Mouse (Mus musculus): ENCODE measurements around the gene St3gal3.

Gene St3gal3

DNA sequence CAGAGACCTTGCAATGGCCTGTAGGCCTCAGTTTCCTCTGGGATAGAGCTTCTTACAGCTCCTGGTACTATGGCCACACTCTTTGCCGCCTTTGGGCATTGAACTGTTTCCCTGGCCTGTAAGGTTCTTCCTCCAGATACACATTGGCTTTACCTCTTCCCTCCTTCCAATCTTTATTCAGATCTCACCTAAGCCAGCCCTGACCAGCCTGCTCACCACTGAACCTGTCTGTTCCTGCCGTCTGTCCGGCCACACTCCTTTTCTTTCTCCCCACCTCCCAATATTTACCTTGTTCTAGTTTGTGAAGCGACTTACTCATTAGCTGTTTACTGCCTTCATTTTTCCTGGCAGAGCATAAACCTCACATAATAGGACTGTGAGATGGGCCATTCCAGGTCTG is 155.5 kb downstream of the St3gal3 start:
- DNase-seq: no peak

DNA sequence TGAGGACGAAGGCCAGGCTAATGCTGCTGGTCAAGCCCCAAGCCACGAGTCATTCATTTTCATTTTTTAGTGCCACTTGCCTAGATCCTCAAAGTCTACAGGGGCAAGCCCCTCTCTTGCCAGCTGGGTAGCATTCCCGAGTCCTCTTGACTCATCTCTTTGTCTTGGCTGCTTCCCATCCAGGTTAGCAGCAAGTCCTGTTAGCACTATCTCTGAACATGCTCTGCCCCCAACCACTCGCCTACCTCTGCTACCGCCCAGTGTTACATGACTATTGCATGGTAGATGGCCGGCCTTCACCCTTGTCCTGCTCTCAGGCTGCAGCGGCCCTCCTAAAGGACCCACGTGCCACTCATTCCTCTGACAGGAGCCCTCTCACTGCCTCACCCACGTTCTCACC is 156.4 kb downstream of the St3gal3 start:
- no peak for DNase-seq

DNA sequence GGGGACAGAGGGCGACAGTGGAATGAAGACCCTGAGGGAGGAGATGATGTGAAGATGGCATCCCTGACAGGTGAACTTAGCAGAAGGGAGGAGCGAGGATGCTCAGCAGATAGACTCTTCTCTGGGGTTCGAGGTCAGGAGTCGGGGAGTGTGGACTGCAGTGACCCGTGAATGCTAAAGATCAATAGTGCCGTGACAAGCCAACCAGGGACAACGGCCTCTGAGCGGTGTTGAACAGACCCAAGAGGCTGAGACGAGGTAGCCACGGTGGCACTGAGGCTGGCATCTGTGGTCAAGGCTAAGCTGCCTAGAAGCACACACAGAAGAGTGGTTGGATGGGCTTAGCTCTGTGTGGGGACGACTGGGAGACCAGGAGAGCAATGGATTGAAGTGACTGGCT is 156.9 kb downstream of the St3gal3 start:
- no peak for DNase-seq

DNA sequence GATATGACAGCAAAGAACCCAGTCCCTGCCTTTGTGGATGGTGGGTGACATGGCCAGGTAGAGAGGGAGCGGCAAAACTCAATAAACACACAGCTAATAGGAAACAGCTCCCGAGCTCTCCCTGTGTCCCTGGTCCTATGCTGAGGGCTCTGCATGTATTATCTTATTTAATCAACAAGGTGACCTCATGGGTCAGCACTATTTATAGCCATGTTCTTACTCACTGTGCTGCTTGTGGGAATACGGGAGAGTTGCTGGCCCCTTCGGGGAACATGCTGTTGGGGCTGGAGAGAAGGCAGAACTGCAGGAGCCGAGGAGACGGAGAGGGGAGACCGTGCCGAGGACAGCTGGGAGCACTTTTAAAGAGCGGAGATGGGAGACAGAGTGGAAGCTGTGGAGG is 157.3 kb downstream of the St3gal3 start:
- DNase-seq: no peak

DNA sequence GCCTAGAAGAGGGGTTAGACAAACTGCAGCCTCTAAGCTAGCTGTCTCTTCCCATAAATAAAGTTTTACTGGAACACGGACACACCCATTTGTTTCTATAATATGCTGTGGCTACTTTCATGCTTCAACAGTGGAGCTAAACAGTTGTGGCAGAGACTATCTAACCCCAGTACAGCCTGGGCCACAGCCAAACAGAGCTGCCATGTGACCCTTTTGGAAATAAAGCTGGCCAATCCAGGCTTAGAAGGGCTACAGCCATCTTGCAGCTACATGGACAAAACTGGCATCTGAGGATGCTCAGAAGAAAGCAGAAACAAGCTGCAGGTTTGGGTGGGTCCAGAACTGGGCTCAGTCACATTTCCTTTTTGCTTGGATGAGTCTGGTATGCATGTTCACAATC is 158.9 kb downstream of the St3gal3 start:
- DNase-seq: no peak

DNA sequence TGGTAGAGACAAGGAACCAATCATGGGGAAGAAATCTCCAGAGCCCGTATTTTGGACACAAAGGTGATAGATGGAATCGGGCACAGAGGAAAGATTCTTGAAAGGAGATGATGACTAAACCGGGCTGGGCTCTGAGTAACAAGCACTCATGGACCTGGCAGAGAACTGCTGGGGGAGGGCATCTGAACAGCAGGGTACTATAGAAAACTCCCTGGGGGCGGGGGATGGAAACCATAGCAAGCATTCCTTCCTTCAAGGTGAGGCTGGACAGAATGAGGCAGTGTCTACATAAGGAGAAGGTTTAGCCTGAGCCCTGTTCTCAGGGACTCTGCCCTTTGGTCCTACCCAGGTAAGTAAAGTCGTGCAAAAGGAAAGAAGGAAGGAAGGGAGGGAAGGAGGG is 160.0 kb downstream of the St3gal3 start:
- DNase-seq: no peak

DNA sequence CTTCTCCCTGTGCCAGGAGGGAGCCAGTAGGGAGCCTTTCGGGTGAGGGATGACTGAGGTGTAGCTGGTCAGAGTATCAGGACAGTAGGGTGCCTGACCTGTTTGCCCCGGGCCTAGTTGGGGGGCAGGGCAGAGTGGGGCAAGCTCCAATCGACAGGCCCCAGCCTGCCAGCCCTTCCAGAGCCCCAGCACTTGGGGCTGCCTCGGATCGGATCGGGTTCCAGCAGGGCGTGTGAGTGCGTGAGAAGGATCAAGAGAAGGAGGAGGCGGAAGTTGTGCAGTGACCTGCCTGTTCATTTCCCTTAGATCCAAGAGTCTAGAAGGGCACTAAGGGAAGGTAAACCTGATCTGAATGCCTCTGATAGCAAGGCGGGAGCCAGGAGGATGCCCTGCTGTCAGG is 161.7 kb downstream of the St3gal3 start:
- DNase-seq: no peak

DNA sequence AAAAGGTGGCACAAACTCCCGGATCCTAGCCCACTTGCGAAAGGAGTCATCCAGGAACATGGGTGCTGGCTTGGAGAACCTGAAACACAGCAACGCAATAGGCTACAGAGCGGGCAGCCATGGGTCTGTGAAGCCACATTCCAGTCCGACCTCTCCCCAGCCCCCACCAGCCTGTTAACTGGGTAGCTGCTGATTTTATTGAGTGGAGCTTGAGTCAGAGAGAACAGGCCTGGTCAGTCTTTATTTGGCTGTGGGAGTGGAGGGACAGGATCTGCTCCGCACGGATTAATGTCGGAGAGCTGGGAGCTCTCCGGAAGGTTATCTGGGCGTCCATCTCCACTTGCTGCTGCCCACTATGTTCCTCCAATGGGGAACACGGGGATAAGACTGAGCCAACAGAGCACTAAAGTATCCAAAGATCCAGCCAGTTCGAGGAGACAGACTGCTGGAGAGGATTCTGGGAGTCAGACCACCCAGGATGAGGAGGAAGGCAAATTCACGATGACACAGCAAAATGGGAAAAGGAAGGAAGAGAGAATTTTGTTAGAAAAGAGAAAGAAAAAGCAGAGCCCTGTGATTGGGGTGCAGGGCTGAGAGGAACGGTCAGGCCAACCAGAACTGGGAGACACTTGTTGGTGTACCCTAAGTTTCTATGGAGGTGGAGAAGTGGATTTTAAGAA is 170.2 kb downstream of the St3gal3 start:
- DNase-seq: no peak

DNA sequence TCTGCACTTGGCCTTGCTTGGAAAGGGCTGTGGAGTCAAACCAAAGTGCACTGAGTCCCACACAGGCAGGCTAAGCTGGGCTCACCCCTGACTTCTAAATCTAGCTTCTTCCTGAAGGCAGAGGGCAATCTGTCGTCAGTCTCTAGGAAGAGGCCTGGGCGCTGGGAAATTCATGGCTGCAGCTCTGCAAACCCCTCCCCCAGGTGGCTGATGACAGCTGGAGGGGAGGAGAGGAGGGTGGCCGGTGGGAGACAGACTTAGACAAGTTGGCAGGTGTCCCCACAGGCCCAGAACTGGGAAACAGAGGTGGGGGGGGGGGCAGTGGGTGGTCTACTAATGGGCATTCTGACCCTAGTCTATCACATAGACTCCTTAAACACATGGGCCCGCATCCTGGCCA is 177.2 kb downstream of the St3gal3 start:
- no peak for DNase-seq

DNA sequence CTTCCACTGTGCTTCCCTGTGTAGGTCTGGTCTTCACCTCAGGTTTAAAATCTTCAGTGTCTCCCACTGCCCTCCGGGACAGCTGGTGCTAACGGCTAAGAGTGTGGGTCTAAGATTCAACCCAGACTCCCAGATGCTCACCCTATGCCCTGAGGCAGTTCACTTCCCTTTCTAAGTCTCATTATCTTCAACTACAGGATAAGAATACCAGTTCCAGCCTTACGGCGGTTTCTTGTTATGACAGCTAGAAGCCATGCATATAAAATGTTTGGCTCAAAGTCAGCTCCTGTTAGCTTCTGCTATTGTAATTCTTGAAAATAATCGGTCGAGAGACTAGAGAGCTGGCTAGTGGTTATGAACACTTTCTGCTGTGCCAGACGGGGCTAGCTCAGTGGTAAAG is 187.2 kb downstream of the St3gal3 start:
- no peak for DNase-seq

DNA sequence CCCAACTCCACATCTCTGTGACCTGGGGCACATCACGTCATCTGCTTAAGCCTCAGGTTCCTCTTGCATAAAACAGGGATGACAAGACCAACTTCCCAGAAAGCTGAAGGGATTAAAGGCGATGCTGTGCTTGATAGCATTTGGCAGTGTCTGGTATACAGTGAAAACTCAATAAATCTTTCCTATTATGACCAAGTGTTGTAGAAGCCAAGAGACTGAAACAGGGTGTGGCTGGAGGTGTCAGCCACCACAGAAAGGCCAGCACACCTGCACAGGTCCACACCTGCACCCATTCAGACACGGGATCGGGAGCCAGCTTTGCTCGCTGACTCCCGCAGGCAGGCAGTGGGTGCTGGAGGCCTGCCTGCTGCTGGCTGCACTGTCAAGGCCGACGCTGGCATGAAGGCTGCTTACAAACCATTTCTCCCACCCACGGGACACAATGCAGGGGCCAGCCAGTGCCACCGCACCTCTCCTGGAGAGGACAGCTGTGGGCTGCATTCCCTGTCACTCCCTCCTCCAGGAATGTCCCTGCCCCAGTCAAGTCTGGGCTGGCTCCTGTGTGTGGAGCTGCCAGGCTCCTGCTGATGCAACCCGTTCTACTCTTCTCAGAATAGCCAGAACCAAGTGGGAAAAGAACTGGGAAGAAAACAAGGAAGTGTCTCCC is 187.9 kb downstream of the St3gal3 start:
- DNase-seq: no peak

DNA sequence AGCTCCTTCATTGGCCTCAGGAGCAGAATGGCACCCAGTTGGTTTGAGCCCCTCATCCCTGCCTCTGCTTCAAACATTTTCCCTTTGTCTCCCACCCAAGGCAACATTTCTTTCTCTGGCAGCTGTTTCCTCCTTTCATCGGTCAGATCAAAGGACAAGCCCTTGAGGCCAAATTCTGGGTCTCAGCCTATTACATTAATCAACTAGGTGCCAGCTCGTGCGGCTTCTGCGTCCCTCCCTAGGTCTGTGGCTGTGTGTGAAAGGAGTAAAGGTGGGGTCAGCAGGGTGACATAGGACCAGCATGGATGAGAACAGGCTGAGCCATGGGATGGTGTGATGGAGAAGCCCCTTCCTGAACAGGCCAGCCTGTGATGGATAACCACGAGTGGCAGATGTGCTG is 191.4 kb downstream of the St3gal3 start:
- DNase-seq: no peak

DNA sequence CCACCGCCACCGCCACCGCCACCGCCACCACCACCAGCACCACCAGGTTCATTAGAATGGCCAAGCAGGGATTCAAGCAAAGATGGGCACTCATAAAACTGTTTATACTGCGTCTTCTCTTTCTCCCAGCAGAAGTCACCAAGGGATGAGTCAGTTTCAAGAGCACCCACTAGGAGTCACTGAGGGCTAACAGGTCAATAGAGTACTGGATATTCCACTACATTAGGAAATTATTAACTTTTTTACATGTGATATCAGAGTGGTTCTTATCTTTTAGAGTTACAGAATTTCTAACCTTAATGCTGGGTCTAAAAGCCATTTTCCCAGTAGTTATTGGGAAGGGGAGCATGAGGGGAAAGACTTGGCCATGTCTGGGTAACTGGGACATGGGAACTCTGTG is 197.8 kb downstream of the St3gal3 start:
- no peak for DNase-seq

DNA sequence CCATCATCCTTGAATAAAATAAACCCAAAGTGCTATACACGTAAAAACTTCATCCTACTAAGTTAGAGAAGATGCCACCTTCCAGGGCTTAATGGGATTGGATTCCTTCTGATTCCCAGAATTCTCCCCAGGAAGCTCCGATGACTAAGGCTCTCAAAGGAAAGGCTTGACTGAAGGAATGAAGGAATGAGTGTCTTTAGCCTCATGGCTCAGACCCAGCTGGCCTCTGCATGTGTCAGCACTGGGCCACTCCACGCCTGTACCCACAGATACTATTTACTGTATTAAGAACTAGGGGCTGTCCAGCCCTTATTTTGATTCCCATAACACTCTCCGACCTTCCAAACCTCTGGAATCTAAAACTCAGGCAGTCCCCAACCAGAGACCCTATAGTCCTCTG is 200.6 kb downstream of the St3gal3 start:
- DNase-seq: no peak

DNA sequence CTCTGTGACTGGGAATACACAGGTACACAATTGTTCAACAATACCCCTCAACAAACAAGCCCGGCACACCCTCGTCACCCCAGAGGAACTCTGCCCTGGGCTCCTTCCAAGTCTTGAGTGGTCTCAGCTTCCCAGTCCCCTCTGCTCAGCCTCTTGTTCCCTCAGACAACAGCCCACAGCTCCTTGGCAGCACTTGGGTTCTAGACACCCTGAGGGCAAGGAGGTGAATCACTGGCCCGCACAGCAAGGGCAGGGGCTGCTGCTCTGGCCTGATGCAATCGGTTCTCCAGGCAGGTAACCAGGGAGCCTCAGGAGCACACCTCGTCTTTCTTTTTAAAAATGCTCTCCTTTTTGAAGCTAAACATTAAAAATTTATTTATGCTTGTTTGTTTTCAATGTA is 201.5 kb downstream of the St3gal3 start:
- DNase-seq: no peak

DNA sequence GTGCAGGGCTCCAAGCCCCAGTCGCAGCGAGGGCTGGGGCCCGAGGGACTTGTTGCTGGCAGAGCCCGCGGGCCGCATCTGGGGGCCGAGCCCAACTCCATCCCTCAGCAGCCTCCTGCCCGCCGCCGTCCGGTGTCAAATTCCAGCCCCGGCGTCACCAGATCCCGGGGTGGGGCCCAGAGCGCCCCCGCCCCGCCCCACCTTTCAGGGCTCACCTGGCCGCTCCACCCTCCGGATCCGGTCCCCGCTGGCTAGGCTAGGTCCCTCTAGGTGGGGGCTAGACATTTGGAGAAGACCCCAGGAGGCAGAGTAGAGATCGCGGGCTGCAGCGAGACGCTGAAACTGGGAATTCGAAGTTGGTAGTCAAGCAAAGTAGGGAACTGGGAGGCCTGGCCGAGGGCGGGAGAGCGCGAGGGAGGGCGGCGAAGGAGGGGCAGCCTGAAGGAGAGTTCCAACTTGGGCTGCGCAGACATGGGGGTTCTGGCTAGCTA is 205.3 kb downstream of the St3gal3 start, which contains the start of gene Artn:
Artn (minus strand) TSS at position 373 of the 491 bp plus-strand sequence.
- DNase-seq: no peak

DNA sequence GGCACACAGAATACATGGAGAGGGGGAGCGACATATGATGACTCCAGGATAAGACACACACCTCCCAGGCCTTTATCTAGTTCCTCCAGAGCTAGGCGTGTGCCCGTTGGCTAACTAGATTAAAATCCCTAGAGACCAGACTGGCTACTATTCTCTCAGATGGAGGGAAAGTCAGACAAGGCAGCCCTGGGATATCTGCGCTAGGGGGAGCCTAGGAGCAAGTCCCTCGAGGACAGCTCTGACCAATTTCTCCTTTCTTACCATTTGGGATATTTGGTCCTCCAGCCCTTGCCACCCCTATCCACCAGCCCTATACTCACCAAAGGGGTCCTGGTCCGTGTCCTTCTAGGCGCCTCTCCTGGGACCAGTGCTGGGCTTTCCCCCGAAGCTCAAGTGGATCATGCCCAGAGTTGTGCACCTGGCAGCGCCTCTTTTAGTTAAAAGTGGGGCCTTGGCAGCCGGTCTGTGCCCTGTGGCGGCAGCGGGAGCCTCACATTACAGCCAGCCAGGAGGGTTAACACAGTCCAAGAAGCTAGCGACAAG is 205.9 kb downstream of the St3gal3 start:
- peak in 1 of 2 experiments; percentile 33 for DNase-seq

DNA sequence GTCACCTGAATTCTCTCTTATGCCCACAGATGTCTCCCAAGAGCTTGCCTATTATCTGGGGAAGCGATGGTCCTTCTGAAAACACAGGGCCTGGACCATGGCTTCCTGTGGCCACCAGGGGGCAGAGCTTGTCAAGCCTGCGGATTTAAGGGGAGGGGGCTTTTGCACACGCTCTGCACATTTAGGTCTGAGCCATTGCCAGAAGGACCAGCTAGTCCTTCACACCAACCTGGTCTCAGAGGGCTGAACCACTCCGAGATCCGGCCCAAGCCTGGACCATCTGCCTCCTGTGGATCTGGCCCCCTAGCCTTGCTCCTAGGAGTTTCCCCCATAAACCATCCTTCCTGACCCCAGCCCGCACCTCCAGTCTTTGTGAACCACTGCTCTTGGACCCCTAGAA is 206.5 kb downstream of the St3gal3 start:
- peak in 1 of 2 experiments; percentile 20 for DNase-seq

DNA sequence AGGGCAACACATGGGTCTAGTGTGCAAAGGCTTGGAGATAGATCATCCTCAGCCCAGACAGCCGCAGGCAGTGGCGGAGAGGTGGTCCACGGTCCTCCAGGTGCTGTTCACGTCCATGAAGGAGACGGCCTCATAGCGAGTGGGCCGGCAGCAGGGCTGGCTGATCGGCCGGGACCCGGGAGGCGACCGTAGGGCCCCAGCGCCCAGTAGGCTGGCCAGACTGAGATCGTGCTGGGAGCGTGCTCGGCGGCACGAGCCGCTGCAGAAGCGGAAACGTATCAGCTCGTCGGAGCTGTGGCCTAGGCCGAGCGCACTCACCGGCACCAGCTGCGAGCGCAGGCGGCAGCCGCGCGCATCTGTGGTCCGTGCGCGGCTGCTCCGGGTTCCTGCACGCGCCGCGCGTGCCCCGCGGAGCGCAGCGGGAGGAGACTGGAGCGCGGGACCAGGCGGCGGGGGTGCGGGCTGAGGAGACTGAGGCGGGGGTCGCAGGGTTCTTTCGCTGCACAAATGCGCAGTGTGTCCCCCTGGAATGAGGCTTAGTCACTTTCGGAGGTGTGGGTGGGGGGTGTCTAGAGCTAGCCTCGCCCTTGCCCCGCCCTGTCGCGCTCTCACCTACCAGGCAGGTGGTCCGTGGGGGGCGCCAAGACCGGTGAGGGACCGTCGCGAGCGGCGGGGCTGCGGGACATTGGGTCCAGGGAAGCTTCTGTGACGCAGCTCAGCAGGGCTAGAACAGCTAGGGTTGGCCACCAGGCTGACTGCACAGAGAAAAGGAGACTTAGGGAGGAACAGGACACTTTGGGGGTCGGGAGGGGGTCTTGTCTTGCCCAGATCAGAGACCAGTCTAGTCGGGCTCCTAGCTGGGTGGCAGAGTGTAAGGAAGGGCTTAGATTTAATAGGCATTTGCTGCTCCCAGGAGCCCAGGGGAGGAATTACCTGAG is 207.9 kb downstream of the St3gal3 start:
- DNase-seq: peak in 1 of 2 experiments; percentile 19

DNA sequence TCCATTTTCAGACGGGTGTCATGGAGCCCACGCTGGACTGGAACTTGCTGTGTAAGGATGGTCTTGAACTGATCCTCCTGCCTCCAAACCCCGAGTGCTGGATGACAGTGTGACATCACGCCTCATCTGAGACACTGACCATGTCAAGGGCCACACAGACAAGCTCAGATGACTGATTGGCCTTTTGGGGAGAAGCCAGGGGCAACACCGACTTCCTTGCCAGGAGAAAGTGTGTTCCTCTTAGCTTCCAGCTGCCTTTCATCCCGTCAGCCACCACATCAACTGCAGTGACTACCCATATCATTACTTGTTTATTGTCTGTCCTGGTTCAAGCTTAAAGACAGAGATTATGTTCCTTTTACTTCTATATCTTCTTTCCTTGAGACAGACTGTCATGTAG is 209.8 kb downstream of the St3gal3 start:
- DNase-seq: no peak

DNA sequence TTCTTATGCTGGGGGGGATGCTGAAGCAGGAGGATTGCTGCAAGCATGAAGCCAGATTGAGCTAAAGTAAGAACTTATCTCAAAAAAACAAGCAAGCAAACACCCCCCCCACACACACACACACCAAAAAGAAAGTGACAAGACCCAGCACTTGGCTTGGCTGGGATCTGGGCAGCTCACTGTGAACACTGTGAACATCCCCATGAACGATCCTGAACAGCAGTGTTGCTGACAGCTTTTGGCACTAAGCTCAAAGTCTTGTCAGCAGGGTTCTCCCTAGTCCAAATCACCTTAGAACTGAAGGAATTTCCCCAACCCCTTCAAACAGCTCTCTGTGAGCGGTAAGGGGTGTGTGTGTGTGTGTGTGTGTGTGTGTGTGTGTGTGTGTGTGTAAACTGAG is 211.3 kb downstream of the St3gal3 start:
- no peak for DNase-seq

DNA sequence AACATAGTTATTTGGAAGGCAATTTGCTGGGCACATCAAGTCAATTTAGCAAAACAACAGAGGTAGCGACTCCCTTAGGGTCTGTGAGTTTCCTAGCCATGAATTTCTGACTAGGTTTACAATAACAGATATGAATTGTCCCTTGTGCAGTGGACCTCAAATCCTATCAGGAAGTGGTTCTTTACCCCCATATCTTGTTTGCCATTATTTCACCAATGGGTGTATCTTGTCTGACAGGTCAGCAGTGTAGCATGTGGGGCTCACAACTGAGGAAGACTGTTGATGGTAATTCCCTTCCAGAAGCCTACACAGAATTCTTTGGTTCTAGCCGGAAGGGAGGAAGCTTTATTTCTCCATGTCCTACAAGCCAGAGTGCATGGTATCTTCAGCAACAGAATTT is 213.4 kb downstream of the St3gal3 start:
- DNase-seq: no peak

DNA sequence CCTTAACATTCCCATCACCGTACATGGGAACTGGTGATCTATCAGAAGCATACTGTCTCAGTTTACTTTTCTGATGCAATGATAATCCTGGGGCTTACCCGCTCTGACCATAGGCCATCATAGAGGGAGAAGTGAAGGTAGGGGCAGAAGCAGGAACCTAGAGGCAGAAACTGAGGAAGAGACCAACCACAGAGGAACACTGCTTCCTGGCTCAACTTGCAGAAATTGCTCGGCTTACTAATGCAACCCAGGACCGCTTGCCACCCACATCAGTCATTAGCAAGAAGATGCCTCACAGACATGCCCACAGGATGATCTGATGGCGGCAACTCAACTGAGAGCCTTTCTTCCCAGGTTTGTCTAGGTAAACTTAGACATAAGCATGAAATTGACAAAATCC is 216.0 kb downstream of the St3gal3 start:
- no peak for DNase-seq

Data from spleen, adult 18-20 months (tissue).